Mouse (Mus musculus) right cerebral cortex, postnatal 14 days (tissue): ENCODE results near the gene Syt2.
A peak's percentile ranks its signal among the peaks of the same experiment; 100 is the strongest.

Experiments
- DNase-seq: peaks from one replicate; pipeline ENCODE4 v3.0.0; 2022

The Syt2 gene

GRCm38 (mm10) chr1:134651268-134651850 is 4.9 kb downstream of the Syt2 start:
- DNase-seq = no peak

- DNase-seq = no peak
Measured at GRCm38 (mm10) chr1:134651851-134652398, 5.4 kb downstream of the Syt2 start.

GRCm38 (mm10) chr1:134653603-134654257 is 7.3 kb downstream of the Syt2 start:
- no peak for DNase-seq

GRCm38 (mm10) chr1:134658841-134659240 is 12.4 kb downstream of the Syt2 start:
- no peak for DNase-seq

- DNase-seq = no peak
Measured at GRCm38 (mm10) chr1:134660163-134660562, 13.7 kb downstream of the Syt2 start.

GRCm38 (mm10) chr1:134671234-134672070 is 25.0 kb downstream of the Syt2 start:
- DNase-seq = no peak

GRCm38 (mm10) chr1:134674312-134674711 is 27.8 kb downstream of the Syt2 start:
- DNase-seq = no peak

- no peak for DNase-seq
Measured at GRCm38 (mm10) chr1:134679445-134679844, 33.0 kb downstream of the Syt2 start.

GRCm38 (mm10) chr1:134680617-134681016 is 34.1 kb downstream of the Syt2 start:
- DNase-seq = no peak

GRCm38 (mm10) chr1:134682460-134682859 is 36.0 kb downstream of the Syt2 start:
- DNase-seq = peak; percentile 21

- no peak for DNase-seq
Measured at GRCm38 (mm10) chr1:134686834-134687421, 40.5 kb downstream of the Syt2 start.

- DNase-seq = no peak
Measured at GRCm38 (mm10) chr1:134696302-134696701, 49.8 kb downstream of the Syt2 start.

- no peak for DNase-seq
Measured at GRCm38 (mm10) chr1:134697073-134697472, 50.6 kb downstream of the Syt2 start.

GRCm38 (mm10) chr1:134697522-134698250 is 51.2 kb downstream of the Syt2 start:
- no peak for DNase-seq

- no peak for DNase-seq
Measured at GRCm38 (mm10) chr1:134698486-134698885, 52.0 kb downstream of the Syt2 start.

- no peak for DNase-seq
Measured at GRCm38 (mm10) chr1:134699390-134699789, 52.9 kb downstream of the Syt2 start.

- DNase-seq = no peak
Measured at GRCm38 (mm10) chr1:134700151-134700550, 53.7 kb downstream of the Syt2 start.

- DNase-seq = no peak
Measured at GRCm38 (mm10) chr1:134700634-134701033, 54.2 kb downstream of the Syt2 start.

- DNase-seq = no peak
Measured at GRCm38 (mm10) chr1:134701191-134701590, 54.7 kb downstream of the Syt2 start.

- DNase-seq = no peak
Measured at GRCm38 (mm10) chr1:134703232-134703631, 56.8 kb downstream of the Syt2 start.

- DNase-seq = peak; percentile 44
Measured at GRCm38 (mm10) chr1:134704396-134705306, 58.2 kb downstream of the Syt2 start.
